Mouse (Mus musculus): ENCODE results near the gene Atp1b1.

DNA sequence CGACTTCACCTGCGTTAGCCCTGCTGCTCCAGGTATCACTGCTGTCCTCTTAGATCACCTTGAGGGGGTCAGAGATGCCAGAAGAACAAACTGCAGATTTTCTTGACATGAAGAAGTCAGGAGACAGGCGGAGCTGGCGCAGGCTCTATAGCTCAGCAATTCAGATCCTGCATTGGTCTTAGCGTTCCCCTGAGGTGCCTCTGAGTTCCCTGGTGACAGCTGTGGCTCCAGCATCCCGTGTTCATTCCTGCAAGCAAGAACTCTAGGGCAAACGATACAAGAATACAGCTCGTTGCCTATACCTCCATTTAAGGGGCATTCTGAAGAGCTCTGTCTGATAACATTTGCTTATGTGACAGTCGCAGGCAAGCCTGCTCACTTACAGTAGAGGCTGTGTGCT is 29.5 kb downstream of the Atp1b1 start:
- no peak for TF ChIP-seq CTCF (IDR thresholded peaks at IDR 0.05; ENCODE audit: extremely low read depth, insufficient read depth, low read length)
- no peak for TF ChIP-seq POLR2A (IDR thresholded peaks at IDR 0.05; ENCODE audit: extremely low read depth, insufficient read depth, low read length)

All from cortical plate, adult 2 months (tissue).